Mouse (Mus musculus) 3T3-L1 (cell line): ENCODE results near the gene Med18.
"Not testable (repeated sequence)": the region's sequence is repeated elsewhere in the genome, so short reads cannot be mapped to it uniquely, and the experiment has no call there.

Experiments used
- DNase-seq: peaks from one replicate; pipeline ENCODE4 v3.0.0-alpha.2; 2015; ENCODE audit warnings: low read depth, low spot score

The Med18 gene

DNA sequence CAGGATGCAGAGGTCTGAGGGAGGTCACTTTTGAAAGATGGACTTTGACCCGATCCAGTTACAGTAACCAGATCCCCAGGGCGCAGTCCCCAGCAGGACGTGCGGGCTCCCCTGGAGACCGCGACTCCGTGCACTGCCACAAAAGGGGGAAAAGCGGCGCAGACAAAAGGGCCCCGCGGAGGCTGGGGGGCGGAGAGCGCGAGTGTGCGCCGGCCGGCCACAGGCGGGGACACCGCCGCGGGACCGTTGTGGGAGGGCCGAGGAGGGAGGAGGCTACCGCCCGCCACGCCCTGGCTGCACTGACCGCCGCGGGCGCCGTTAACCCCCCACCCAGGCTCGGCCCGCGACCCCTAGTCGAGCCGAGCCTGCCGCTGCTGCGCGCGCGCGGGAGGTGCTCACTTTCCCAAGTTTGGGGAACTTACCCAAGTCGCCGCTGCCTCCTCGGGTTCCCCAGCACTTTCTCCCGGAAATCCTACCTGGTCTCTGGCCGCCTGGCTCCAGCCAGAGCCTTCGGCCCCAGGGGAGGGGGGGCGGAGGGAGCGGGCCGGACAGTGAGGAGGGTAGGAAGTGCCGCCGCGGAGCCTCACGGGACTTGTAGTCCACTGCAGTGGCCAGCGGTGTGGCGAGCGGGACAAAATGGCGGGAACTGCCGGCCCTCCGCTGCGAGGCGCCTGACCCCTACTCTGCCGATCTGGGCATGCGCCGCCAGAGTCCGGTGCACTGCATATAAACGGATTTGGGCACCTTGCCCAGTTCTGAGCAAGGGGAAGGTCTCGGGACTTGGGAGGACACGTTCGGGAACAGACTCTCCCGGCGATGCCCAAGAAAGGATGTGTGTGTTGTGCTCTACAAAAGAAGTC, 41.6 kb downstream of the Med18 start, which contains the start of gene Phactr4:
TSS of gene Phactr4 (minus strand) at position 567 of the 860 bp plus-strand sequence.
- peak; percentile 98 for DNase-seq

- peak; percentile 64 for DNase-seq
Observed at GRCm38 (mm10) chr4:132421556-132421922, 42.2 kb downstream of the Med18 start.

GRCm38 (mm10) chr4:132420471-132420870, 43.2 kb downstream of the Med18 start:
- peak; percentile 63 for DNase-seq

DNA sequence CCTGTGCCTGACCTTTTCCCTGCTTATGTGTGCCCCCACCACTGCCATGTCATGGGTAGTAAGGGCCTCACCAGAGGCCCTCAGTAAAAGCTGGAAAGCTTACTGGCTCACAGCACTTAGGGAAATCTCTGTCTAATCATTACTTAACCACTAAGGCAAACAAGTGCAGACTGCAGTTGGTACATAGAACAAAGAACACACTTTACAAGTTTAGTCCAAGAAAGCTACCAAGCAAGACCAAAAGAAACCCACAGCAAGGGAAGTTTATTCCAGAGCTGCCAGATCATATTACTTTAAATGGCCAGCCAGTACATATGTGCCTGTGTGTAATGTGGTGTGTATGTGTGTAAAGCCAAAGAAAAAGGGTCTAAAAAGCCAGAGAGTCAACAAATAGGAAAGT, 47.8 kb downstream of the Med18 start:
- DNase-seq = no peak

- not testable (repeated sequence) for DNase-seq
Observed at GRCm38 (mm10) chr4:132413257-132413656, 50.5 kb downstream of the Med18 start.

GRCm38 (mm10) chr4:132411322-132412094, 52.2 kb downstream of the Med18 start:
- DNase-seq = peak; percentile 73

DNA sequence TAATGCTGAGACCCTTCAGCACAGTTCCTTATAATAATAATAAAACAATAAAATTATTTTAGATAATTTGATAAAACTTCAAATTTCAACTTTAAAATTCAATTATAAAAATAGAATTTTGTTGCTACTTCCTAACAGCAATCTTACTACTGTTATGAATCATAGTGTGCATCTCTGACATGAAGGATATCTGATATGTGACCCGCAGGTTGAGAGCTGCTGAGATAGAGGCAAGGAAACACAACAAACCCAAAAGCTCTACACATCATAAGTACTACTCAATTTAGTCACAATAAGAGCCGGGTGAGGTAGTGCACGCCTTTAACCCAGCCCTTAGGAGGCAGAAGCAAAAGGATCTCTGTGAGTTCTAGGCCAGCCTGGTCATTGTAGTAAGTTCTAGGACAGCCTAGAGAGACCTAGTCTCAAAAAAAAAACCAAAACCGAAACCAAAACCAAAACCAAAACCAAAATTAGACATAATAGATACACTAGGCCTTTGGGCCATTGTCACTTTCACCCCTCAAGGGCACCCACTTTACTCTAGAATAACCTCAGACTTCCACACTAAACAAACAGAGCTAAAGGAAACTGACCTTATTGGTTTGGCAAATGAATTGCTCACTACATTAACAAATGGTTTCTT, 54.0 kb downstream of the Med18 start:
- peak; percentile 25 for DNase-seq
